Mouse (Mus musculus) brain, adult 2 months (tissue): Measurements from ENCODE around the gene Efcab2.

Source experiments
- DNase-seq: peaks from one replicate; pipeline ENCODE4 v3.0.0; 2011; ENCODE audit warnings: low read depth, low spot score

Gene Efcab2

DNA sequence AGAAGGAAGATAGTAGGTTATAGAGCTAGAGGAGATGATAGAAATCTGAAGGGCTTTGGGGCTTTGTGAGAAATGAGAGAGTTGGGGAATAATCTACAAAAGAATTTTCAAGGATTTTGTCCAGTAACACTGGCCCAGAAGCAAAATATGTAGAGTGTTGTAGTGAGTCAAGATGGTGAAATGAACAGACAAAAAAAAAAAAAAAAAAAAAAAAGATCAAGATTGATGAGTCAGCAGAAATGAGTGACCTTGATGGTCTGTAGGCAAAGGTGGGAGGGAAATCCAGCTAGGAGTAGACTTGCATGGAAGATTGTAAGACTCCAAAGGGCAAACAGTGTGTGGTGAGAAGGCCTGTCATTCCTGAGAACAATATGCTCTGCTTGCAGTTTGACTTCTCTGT is 78.0 kb downstream of the Efcab2 start:
- no peak for DNase-seq

DNA sequence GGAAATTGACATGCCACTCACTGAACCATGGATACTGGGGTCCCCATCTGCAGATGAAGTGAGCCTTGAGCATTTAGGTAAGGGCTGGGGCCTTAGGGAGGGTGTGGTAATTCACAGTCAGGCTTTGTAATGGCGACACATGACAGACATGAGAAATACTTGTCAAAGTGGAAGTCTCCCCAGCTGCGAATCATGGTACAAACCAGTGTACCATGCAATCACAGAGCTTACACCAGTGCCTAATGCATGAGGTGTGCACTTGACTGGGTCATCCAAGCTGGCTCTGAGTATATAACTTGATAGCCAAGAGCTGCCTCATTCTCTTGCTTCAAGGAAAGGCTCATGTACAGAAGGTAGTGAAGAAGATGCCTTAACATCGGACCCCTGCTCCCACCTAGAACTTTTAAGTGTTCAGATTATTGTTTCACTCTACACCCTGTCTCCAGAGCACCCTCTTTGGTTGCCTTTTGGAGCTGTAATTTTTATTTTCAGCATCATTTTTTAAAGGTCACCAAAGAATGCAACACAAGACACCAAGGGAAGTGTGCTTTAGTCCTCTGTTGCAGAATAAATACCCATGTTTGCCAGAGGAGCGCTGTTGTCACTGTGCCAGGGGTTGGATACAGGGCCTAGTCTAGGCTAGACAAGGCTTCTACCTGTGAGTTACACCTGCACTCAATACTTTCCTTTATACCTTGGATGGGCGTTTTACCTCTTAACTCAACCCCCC is 79.4 kb downstream of the Efcab2 start:
- DNase-seq: no peak

DNA sequence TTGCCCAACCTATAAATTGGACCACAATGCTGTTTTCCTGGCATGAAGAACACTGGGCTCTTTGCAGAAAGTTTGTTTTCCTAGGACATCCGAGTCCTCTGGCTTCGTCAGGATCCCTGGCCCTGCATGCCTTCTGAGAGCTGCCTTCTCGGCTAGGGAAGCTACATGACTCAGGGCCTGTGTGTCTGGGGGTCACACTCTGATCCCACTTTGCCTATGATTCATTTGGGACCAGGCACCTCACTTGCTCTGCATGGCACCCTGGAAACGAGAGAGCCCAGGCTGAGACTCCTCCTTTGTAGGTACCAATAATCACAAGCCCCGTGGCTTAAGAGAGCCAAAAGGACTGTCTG is 80.0 kb downstream of the Efcab2 start:
- DNase-seq: no peak

DNA sequence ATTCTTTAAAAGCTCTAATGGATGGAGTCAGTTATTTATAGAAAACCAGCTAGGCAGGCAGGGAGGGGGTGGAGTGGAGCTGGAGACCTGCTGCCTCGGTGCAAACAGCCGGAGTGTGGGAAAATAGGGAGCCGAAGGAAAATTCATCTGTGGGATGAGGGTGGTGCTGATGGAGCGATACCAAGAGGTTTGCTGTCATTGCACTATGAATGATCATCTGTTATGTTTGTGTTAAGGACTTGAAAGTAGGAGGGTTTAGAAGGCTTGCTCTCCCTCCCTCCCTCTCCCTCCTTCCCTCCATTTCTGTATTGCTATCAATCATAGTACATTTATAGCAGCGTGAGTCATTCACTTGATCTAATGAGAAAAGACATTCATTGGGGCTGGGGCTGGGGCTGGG is 80.9 kb downstream of the Efcab2 start:
- peak; percentile 85 for DNase-seq

DNA sequence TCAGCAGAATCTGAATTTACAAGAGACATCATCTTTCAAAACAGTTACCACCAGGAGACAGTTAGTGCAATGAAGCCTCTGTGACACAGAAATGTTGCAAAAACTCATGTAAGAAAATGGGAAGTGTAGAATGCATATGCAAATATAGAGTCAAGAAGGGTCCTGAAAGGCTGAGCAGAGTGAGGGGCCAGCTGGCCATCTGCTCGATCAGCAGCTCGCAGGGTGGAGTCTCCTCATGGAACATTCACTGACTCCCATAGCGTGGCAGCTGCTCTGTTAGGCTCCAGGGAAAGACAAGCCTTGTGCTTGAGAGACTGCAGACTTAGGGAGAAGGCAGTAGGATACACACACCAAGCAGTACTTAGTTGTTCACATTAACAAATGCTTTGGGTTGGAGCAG is 83.2 kb downstream of the Efcab2 start:
- no peak for DNase-seq

DNA sequence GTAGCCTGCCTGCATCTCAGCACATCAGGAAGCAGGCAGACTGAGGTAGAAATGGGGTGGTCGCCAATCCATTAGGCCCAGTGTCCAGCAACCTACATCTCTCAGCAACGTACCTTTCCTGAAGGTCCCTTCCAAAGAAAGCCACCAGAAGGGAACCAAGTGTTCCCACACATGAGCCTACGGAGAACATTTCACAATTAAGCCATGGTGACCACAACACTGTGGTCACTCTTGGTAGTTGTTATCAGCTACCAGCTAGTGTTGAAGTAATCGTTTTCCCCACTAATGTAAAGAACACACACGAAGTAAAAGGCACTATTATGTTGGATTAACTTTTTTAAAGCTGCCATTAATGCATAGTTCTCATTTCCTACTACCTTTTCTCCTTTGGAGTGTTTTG is 85.8 kb downstream of the Efcab2 start:
- DNase-seq: no peak

DNA sequence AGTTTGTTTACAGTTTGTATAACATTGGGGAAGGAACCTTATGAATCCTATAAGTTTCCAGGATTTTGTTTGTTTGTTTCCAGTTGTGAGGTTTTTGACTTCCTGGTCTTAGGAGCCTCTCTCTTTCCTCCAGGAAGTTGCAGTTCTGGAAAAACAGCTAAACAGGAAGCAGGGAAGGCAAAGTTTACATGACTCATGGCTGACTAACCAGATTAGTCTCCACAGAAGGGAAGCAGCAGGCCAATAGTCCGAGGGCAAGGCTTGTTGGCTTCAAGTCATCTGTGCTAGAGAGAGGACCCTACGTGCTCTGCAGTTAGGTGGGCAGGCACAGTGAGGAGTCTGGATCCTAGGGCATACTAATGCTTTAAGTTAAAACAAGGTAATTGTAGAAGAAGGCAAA is 86.6 kb downstream of the Efcab2 start:
- no peak for DNase-seq

DNA sequence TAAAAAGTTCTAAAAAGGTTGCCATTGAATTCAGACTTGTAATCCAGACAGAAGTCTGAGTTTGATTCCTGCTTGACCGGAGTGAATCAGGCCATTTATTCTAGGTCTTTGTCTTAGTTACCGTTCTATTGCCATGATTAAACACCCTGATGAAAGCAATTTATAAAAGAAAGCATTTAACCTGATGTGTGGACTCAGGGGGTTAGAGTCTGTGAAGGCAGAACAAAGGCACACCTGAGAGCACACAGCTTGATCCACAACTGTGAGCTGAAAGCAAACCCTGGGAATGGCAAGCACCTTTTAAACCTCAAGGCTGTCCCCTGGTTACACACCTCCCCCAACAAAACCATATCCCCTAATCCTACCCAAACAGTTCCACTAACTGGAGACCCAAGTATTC is 90.3 kb downstream of the Efcab2 start:
- no peak for DNase-seq

DNA sequence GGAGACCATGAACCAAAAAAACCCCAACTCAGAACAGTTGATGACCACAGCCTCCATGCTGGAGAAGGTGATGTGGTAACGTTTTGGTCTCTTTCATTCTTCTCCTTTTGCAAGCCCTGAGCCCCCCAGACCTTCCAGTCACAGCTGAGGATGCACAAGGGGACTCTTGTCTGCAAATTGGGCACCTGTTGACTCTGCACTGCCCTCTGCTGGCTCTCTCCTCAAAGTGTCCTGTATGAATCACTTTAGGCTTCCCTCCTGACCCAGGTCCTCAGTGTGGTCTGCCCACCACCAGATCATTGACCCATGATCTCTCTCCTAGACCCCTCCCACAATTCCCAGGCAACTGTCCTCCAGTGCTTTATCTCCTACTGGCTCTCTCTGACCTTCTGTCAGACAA is 91.0 kb downstream of the Efcab2 start:
- peak; percentile 48 for DNase-seq

DNA sequence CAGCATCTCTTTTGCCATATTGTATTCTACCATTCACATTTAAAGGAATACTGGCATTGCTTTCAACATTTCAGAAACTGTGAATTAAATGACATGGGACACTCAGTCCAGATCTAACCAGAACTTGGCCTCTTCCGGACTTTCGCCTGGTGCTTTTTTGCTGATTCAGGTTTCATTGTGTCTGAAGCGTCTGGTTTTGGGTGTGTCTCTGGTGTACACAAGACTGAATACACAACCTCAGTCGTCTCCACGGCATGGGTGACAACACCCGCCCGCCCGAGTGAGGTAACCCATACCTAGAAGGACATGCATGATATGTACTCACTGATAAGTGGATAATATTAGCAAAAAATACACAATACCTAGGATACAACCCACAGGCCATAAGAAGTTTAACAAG is 101.1 kb downstream of the Efcab2 start:
- DNase-seq: no peak

DNA sequence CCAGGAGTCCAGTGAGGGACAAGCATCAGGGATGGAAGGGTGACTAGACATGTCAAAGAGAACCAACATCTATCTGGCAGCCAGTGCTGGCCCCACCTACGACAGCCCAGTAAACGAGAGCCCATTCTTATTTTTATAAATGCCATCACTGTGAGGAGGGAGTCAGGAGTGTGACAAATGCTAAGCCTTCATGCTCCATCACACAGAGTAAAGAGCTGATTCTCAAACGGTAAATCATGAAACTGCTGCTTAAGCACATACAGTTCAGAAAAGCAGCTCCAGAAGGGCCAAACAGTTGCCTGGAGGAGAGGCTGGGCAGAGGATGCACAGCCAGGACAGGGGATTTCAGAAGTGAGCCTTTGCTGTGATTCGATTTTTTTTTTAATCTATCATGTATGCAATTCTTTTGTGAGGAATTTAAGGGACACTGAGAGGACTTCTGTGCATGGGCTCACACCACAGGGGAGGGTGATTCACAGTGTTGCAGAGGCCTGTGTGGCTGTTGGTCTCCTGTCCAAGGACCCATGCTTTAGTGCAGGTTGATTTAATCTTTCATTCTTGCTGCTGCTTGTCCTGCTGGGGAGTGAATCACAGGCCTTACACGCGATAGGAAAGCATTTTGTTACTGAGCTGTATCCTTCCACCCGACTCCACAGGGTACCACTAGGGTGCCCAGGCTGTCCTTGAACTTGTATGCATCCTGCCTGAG is 106.6 kb downstream of the Efcab2 start:
- no peak for DNase-seq

DNA sequence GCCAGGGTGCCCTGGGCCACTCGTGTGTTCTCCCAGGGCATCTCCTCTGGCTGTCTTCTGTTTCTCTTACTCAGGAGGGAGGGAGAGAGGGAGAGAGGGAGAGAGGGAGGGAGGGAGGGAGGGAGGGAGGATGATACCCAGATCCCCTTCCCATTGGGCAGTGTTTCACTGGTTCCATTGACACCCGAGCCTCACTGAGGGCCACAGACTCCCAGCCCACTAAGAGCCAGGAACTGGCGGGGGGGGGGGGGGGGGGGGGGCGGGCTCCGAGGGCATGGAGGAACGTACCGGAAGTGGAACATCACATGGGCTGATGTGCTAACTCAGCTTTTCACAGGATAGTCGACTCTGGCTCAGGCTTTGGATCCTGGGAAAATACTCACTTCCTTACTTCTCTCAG is 108.1 kb downstream of the Efcab2 start:
- DNase-seq: no peak

DNA sequence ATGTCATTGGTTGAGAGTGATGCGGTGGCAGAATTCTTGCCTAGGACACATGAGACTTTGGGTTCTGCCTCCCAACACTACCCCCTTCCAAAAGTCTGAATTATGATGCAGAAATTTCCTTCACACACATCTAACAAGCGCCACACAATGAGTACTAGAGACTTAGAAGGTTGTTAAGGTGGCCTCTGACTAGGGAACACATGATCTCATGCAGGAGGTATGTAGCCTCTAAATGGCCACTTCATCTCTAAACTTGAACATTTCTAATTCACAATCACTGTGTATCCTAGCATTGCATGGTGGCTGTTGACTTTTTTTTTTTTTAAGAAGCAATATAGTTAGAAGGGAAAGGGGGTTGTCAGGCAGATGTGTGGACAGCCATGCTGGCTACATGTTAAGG is 110.0 kb downstream of the Efcab2 start:
- DNase-seq: no peak

DNA sequence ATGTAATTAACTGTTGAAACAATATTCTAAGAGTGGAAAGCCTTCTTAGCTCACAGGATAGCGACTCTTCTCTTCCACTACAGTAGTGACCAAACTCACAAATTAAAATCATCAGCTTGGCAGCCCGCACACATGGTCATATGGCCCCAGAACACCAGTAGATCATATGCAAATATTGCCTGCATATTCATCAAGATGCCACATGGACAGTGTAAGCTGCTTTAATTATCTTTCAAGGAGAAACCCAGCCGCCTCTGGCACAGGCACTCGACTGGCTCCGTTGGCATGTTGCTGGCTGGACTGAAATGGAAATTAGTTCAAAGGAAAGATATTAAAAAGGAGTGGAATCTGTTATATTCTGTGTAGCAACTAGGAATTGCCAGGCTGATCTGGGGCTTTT is 116.5 kb downstream of the Efcab2 start:
- no peak for DNase-seq

DNA sequence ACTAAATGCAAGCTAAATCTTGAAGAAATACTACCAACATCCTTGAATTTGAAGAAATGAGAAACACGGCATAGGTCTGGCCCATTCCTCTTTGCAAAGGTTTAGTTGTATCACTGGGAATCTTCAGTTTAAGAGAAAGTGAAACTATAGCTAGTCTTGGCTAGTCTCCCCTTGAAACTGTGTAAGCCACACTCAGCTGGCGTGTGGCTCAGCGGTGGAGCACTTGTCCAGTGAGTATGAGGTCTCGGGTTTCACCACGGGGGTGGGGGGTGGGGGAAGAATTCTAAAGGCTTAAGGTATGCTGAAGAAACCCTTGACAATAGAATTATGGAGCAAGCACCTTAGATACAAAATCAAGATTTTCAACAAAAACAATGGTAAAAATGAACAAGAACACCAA is 117.3 kb downstream of the Efcab2 start:
- no peak for DNase-seq

DNA sequence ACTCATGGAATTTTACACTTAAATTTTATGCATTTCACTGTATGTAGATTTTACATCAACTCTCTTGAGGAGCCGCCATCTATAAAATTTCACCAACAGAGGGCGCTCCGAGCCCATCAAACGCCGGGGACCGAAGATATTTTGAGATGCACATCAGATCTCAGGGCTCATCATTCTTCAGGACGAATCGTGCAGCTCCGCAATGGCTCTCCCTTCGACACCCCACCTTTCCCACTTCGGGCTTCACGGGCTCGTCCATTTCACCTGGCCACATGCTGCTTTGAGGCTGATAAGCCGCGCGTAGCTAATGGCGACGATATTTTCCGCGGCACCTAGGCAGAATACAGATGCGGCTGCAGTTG is 121.3 kb downstream of the Efcab2 start:
- peak; percentile 94 for DNase-seq

DNA sequence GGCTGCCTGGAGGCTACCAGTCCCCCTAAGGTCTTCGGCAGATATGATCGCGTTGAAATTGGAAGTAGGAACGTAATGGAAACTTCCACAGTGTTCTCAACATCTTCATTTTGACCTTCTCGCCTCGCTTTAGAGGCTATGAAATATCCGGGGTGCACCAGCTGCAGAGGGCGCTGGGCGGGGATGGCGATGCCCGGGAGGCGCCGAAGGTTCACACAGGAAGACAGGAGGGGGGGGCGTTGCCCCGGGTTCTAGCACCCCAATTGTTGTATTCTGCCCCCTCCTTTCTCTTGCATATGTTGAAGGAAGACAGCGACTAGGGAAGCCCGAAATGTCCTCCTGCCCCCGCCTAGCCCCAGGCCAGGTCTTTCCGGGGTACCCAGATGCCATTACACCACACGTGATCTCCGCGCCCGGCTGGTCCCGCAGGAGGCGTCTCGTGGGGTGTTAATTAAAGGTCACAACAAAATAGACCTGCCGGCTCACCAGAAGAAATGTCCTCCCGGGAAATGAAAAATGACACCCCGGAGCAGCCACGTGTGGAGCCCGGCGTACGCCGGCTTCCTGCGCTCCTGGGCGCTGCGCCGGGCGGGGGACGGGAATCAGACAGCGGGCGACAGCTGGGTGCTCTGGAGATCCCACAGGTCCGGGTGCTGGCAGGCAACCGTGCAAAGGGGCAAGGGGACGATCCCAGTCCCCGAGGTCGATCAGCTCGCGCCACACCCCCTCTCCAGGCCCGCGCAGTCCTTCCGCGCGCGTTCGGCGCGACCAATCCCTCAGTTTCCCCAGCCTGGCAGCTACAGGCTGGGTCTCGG is 121.9 kb downstream of the Efcab2 start:
- peak; percentile 44 for DNase-seq

DNA sequence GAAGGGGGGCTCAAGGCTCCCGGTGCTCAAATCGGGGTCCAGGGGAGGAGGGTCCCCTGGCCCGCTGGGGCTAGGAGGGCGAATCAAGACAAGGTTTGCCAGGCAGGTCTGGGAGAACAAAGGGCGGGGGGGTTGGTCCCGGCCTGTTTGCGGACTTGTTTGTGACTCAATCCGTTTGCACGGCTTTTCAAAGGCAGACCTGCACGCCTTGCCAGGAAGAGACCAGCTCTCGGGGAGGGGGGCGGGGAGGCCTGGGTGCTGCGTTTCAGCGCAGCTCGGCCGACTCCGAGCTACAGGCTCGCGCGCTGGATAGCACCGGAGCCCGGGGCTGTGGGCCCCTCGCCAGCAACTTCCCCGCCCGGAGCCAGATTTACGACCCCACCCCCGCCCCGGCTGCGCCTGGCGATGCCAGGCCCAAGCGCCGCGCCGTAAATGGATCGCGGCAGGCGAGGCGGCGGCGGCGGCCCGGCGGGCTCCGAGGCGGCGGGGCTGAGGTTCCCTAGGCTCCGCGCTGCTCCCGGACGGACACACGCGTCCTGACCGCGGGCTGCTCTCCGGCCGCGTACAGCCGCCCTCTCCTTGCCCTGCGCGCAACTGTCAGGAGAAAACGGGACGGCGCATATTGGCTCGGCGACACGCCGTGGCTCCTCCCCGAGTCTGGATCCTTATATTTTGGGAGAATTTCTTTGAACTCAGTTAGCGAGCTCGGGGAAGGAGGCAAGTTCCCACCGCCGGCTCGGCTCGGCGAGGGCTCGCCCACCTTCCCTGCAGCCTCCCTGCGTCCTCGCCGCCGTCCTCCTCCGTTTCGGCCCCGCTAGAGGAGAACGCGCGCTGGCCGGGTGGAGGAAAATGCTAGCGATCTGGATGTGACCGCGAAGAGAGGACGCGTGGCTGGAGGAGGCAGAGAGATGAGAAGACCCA is 122.8 kb downstream of the Efcab2 start, which contains the start of gene Kif26b:
Gene Kif26b (plus strand): TSS at position 695 of the 921 bp plus-strand sequence.
- peak; percentile 73 for DNase-seq

DNA sequence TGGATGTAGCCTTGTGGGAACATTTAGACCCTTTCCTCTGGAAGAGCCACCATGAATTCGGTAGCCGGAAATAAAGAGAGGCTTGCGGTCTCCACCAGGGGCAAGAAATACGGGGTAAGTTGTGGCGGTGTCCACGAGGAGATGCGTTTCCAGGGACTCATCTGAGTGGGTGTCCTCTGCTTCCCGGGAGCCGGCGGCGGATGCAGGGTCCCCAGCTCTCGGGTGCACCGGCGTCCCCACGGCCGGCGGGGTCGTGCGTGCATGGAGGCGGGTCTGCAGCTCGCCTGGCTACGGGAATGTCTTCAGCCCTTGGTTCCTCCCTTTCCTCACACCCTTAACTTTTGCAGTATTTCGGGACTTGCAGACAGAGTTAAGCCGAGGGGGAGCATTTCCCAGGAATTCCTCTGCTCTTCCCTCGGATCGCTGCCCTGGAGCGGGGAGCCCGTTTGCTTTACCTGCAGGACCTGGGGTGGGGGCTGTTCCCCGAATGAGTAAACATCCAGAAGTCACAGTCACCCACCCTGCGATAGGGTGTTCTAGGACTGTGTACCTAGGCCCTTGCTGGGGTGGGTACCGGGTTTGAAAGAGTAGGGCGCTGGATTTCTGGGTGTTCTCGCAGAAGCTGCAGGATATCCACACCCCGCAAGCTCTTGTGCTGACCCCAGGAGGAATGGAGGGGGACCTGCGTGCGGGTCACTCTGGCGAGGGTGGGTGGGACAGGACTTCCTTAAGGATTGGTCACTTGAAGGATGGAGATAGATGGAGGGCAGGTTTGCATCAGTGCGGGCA is 123.8 kb downstream of the Efcab2 start:
- peak; percentile 47 for DNase-seq

DNA sequence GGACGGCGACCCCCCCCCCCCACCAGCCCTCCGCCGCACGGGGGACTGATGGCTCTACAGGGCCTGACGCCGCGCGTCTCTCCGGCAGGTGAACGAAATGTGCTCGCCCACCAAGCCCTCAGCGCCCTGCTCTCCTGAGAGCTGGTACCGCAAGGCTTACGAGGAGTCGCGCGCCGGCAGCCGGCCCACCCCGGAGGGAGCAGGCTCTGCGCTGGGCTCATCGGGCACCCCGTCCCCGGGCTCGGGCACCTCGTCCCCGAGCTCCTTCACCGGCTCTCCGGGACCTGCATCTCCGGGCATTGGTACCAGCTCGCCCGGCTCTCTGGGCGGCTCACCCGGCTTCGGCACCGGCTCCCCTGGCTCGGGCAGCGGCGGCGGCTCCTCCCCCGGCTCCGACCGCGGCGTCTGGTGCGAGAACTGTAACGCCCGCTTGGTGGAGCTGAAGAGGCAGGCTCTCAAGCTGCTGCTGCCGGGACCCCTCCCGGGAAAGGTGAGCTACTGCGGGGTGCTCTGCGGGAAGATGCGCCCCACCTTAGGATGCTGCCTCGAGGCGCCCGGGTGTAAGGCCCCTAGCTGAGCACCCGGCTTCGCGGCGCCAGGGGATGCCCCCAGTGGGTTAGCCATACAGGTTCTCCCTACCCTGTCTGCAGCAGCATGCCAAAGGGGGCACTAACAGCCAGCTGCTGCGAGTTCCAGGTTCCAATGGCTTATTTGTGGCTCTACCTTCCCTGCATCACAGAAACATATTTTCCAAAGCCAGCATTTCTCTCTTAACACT is 124.6 kb downstream of the Efcab2 start:
- peak; percentile 92 for DNase-seq
